Mouse (Mus musculus): ENCODE measurements around the gene Evi2b.

DNA sequence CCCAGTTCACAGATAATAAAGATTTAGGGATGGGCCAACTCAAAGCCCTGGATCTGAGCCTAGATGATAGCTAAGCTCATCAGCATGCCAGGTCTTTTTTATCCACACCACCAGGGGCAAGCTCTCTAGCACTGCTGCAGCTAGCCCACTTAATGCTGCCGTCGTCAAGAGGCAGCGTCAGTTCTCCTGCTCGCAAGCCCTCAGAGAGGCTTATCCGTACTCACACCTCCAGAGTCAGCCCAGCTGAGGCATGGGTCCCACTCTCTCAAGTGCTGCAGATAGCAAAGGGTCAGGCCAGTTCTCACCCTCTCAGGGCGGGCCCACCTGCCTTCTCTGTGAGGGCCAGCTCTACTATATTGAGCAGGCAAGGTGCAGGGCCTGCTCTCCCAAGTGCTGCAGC lies 9.7 kb upstream of the Evi2b start:
- no peak for TF ChIP-seq CTCF (IDR thresholded peaks at IDR 0.05; ENCODE audit: control insufficient read depth, insufficient read depth, insufficient read length)
- TF ChIP-seq MAX (IDR thresholded peaks at IDR 0.05): no peak
- no peak for TF ChIP-seq MYOD1 (IDR thresholded peaks at IDR 0.05; ENCODE audit: control insufficient read depth, insufficient read length, low read depth)
- no peak for TF ChIP-seq USF1 (IDR thresholded peaks at IDR 0.05; ENCODE audit: low read depth)

Measured in C2C12 (cell line).